Mouse (Mus musculus) embryonic facial prominence, embryonic 11.5 days (tissue): Measurements from ENCODE around the gene Lrrc45. TPM values are rescaled to one million over a fixed set of nuclear protein-coding genes. Genes with fewer than 3 reads are reported as not detected.
"Not testable (repeated sequence)": the region's sequence is repeated elsewhere in the genome, so short reads cannot be mapped to it uniquely, and the experiment has no call there.

ENCODE experiments used
- ATAC-seq: fragments of 200-750 bp; cut with Nextera tagmentation; replicated peaks from 2 replicates; pipeline ENCODE4 v1.8.0; 2017; ENCODE audit warnings: low read depth; ENCODE audit not compliant: insufficient number of reproducible peaks, low FRiP score, low TSS enrichment
- DNase-seq: peaks from one replicate; pipeline ENCODE4 v3.0.0-alpha.2; 2015; ENCODE audit warnings: low spot score
- H3K27ac ChIP-seq: fragments of 300-500 bp; sonication (generic); replicated peaks from 2 replicates; pipeline ENCODE4 v1.5.1; 2014; ENCODE audit warnings: mild to moderate bottlenecking, low read depth, low read length, control low read depth
- H3K27me3 ChIP-seq: fragments of 300-500 bp; sonication (generic); 2 replicates; pipeline ENCODE4 v1.6.1; 2014; ENCODE audit warnings: mild to moderate bottlenecking, low read length, moderate library complexity, mixed read lengths; ENCODE audit not compliant: control insufficient read depth, insufficient read depth
- H3K36me3 ChIP-seq: fragments of 300-500 bp; sonication (generic); replicated peaks from 2 replicates; pipeline ENCODE4 v1.6.1; 2014; ENCODE audit warnings: low read depth, mild to moderate bottlenecking, low read length, moderate library complexity, mixed read lengths; ENCODE audit not compliant: control insufficient read depth, insufficient read depth
- H3K4me1 ChIP-seq: fragments of 300-500 bp; sonication (generic); 2 replicates; pipeline ENCODE4 v1.6.1; 2014; ENCODE audit warnings: low read length, mixed read lengths; ENCODE audit not compliant: control insufficient read depth, insufficient read depth
- H3K4me2 ChIP-seq: fragments of 300-500 bp; sonication (generic); 2 replicates; pipeline ENCODE4 v1.6.1; 2014; ENCODE audit warnings: low read depth, mild to moderate bottlenecking, control low read depth, low read length, moderate library complexity
- H3K4me3 ChIP-seq: fragments of 300-500 bp; sonication (generic); 2 replicates; pipeline ENCODE4 v1.5.1; 2014; ENCODE audit warnings: low read depth, low read length, control low read depth
- H3K9ac ChIP-seq: fragments of 300-500 bp; sonication (generic); replicated peaks from 2 replicates; pipeline ENCODE4 v1.6.1; 2014; ENCODE audit warnings: mild to moderate bottlenecking, control low read depth, low read length
- H3K9me3 ChIP-seq: fragments of 300-500 bp; sonication (generic); replicated peaks from 2 replicates; pipeline ENCODE4 v1.6.1; 2016; ENCODE audit warnings: mild to moderate bottlenecking, low read length, inconsistent platforms, mixed read lengths; ENCODE audit not compliant: control insufficient read depth
- WGBS: fragments of 180-500 bp; shearing (Covaris S2); extraction: QIAGEN DNeasy Blood & Tissue Kit; methylation state at CpG from one replicate; pipeline ENCODE4 v1.1.7; 2014; 5-methylcytosine and 5-hydroxymethylcytosine counted together
- polyA plus RNA-seq: library from polyadenylated mRNA; unstranded; fragments of >200 nt; fragmentation: Nextera tagmentation; extraction: Ambion mirVana; gene quantifications from 2 replicates; pipeline ENCODE4 v1.2.1, GENCODE M21; 2014

Lrrc45 gene
- 35.0 and 35.9 TPM in 2 replicates for polyA plus RNA-seq

DNA sequence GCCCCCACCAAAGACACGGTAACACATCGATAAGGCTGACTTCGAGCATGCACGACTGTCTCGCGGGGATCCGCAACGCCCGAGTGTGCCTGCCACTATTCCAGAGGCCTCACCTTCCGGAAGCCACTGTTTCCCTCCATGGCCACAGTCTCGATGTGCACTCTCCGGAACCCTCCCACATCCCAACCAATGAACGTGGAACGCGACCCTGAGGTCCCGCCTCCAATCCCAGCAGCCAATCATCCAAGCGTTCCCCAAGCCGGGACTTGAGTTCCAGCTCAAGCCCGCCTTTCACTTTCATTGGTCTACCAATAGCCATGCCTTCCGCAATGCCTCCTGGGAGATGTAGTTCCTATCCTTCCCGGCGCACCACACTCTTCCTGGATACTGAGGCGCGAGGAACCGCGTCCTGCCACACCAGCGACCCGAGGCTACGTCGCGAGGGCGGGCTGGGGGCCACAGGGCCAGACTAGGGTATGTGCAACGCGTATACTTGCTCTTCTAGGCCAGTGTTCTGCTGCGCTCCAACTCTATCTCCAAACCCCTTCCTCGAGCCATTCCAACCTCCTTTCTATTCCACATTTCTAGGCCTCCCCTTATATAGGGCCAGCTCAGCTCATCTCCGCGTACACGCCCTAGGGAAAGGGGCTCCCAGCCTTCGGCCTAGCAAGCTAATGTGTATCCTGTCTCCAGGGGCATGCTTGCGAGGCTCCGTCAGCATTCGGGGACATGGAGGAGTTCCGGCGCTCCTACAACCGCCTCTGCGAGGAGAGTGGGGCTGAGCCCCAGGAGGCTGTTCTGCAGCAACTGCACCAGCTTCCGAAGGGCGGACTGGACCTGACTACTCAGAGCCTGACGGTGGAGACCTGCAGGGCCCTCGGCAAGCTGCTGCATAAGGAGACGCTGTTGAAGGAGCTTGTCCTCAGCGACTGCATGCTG is at the start of gene Lrrc45, which contains the start of gene Cenpx:
Gene Lrrc45 (plus strand): TSS at position 346 of the 939 bp plus-strand sequence.
Gene Cenpx (minus strand): TSS at position 159 of the 939 bp plus-strand sequence.
- no peaks in the 10 kb centered on the region for H3K9me3 ChIP-seq
- H3K36me3 ChIP-seq: no peaks in the 10 kb centered on the region; the same call in none of the 2 replicates
- DNase-seq: peak; percentile 100
- no peak within 1 kb of the TSS for H3K27ac ChIP-seq
- H3K9ac ChIP-seq: peak within 1 kb of the TSS; percentile 68
- WGBS: 3% methylated on average over 53 of the region's 53 CpGs
- H3K4me3 ChIP-seq: peak within 1 kb of the TSS; percentile 53
- peak within 1 kb of the TSS; percentile 97 for H3K4me2 ChIP-seq
- H3K4me1 ChIP-seq: peaks cover 5% of the 10 kb centered on the region; the same call in 1 of the 2 replicates
- peak; percentile 93 for ATAC-seq
- no peaks in the 10 kb centered on the region for H3K27me3 ChIP-seq

DNA sequence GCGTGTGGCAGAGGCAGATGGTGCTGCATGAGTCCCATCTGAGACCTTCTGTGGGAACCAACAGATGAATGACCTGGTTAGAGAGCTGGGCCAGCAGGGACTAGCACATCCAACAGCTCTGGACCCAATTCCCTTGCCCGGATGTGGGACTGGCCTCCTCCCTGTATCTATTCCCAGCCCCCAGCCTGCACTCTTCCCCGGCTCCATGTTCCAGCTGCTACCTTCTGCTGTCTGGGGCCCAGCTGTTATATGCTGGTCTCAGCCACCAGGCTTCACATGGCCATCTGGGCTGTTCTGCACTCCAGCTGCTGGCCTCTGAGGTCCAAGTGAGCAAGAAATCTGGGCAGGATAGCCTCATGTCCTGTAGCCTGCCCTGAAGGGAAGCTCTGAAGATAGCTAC is 48.3 kb upstream of the Lrrc45 start:
- no peak for ATAC-seq
- no peak overlapping the region for H3K4me3 ChIP-seq
- peaks cover 6% of the 10 kb centered on the region for H3K4me1 ChIP-seq
- H3K9me3 ChIP-seq: no peaks in the 10 kb centered on the region
- no peak for DNase-seq
- H3K4me2 ChIP-seq: no peak overlapping the region
- peaks cover 25% of the 10 kb centered on the region for H3K27me3 ChIP-seq
- no peak overlapping the region for H3K9ac ChIP-seq
- no peak overlapping the region for H3K27ac ChIP-seq
- 78% methylated on average over 3 of the region's 3 CpGs for WGBS
- no peaks in the 10 kb centered on the region for H3K36me3 ChIP-seq

DNA sequence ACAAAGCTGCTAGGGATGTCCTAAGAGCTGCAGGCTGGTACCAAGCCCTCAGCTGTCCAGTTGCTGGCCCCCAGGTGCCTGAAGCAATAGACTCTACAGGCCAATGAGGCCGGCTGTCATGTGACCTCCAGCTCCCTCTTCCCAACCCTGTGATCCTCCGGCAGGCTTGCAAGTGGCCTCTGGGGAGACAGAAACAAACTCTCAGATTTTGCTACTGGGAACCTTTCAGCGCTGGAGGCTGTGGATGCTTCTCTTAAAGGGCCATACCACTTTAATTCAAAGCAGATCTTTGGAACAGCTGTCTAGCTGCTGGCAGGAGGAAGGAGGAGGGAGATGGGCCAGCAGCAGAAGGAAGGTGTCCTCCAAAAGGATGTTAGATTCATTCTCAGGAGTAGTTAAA is 47.1 kb upstream of the Lrrc45 start:
- no peaks in the 10 kb centered on the region for H3K4me1 ChIP-seq
- no peak overlapping the region for H3K4me3 ChIP-seq
- no peak overlapping the region for H3K27ac ChIP-seq
- H3K9ac ChIP-seq: no peak overlapping the region
- WGBS: 3% methylated on average over 3 of the region's 3 CpGs
- no peaks in the 10 kb centered on the region for H3K9me3 ChIP-seq
- H3K36me3 ChIP-seq: no peaks in the 10 kb centered on the region
- no peak for ATAC-seq
- H3K27me3 ChIP-seq: peaks cover 13% of the 10 kb centered on the region
- no peak overlapping the region for H3K4me2 ChIP-seq
- DNase-seq: peak; percentile 62

DNA sequence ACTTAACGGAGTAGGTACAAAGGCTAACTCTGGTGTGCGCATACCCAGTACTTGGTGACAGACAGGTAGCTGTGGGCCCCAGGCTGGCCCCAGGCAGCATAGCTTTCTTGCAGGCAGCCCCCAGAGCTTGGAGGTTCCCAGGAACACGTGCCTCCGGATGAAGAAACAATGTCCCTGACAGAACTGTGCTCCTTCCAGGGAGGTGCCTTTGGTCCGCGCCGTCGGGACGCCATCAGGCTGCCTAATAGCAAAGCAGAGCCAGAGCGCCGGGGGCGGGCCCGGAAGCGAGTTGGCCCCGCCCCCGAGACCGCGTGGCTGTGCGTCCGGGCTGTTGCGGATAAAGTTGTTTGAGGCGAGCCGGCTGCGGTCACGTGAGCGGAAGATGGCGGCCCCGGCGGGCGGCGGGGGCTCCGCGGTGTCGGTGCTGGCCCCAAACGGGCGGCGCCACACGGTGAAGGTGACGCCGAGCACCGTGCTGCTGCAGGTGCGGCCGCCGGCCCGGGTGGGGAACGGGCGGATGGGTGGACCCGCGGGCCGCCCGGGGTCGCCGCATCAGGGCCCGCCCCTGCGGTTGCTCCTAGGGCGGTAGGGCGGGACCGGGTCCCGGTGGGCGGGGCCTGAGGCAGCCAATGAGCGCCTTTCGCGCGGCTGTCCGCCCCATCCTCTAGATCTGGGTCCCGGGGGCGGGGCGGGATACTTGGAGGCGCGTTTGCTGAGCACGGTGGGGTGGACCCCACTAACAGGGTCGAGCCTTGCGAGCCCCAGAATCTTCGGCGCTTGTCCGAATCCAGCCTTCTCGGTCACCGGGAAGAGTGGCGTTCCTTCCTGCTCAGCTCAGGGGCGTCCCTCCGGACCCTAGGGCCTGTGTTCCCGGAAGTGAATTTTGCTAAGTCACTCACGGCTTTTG is 40.8 kb upstream of the Lrrc45 start, which contains the start of gene Aspscr1:
Gene Aspscr1 (plus strand): TSS at position 287 of the 907 bp plus-strand sequence.
- no peaks in the 10 kb centered on the region for H3K27me3 ChIP-seq
- peak within 1 kb of the TSS; percentile 86 for H3K4me2 ChIP-seq
- 1% methylated on average over 78 of the region's 83 CpGs for WGBS
- H3K9me3 ChIP-seq: no peaks in the 10 kb centered on the region
- H3K9ac ChIP-seq: peak within 1 kb of the TSS; percentile 70
- DNase-seq (peak; percentile 96), ATAC-seq (peak; percentile 93)
- no peaks in the 10 kb centered on the region for H3K4me1 ChIP-seq
- peak within 1 kb of the TSS; percentile 72 for H3K27ac ChIP-seq
- H3K36me3 ChIP-seq: no peaks in the 10 kb centered on the region
- peak within 1 kb of the TSS; percentile 63 for H3K4me3 ChIP-seq

DNA sequence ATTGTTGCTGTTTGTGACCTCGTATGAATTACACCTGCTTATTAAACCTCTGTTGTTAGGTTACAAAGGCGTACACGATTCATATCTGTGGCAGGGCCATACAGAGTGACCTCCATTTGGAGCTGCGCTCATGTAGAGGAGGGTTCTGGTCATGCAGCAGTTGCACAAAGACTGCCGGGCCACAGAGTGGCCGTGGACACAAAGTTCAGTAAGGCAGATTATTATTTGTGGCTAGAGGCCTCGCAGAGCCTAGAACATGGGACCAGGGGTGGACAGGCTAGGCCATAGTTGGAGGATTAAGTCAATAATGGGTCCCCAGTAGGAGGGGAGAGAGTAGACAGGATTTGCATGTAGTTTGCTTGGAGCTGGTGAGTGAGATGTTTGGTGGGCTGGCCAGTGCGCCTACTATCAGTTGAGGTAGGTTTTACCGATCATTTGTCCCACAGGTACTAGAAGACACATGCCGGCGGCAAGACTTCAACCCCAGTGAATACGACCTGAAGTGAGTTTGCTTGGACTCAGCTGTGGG is 40.1 kb upstream of the Lrrc45 start:
- Histone ChIP-seq H3K36me3 (no peaks in the 10 kb centered on the region), H3K4me3 (peak overlapping the region; percentile 63), H3K9ac (peak overlapping the region; percentile 70), H3K27ac (peak overlapping the region; percentile 72), H3K4me2 (peak overlapping the region; percentile 86), H3K9me3 (no peaks in the 10 kb centered on the region), H3K4me1 (no peaks in the 10 kb centered on the region), H3K27me3 (no peaks in the 10 kb centered on the region)
- 43% methylated on average over 12 of the region's 12 CpGs for WGBS
- DNase-seq: no peak
- peak; percentile 40 for ATAC-seq

DNA sequence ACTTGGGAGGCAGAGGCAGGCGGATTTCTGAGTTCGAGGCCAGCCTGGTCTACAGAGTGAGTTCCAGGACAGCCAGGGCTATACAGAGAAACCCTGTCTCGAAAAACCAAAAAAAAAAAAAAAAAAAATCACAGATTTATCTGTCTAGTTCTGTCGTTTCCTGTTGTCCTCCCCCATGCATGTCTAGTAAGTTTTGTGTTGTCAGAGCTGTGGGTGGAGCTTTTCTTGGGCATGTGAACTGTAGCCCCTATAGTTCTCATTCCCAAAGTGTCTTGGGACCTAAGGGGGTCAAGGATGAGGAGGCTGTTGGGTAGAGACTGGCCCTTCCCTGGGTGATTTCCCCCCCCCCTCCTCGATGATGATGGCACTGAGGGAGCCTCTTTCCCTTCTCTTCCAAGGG is 37.9 kb upstream of the Lrrc45 start:
- WGBS: 96% methylated on average over 4 of the region's 5 CpGs
- H3K4me2 ChIP-seq, H3K4me3 ChIP-seq, H3K9me3 ChIP-seq, H3K27ac ChIP-seq, H3K4me1 ChIP-seq, H3K36me3 ChIP-seq, ATAC-seq, DNase-seq, H3K27me3 ChIP-seq, H3K9ac ChIP-seq: not testable (repeated sequence)

DNA sequence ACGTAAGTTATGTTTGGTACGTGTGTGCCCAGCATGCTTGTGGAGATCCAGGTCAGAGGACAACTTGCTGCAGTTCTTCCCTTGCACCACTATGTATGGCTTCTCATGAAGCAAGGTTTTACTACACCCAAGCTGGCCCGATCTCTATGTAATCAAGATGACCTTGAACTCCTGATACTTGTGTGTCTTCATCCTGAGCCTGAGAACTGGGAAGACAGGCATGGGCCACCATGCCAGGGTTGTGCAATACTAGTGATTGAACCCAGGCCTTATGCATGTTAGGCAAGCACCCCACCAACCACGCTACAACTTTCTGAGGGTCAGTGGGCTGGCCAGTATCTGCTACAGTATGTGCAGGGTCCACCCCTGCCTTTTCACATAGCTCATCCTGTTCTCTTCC is 36.8 kb upstream of the Lrrc45 start:
- Histone ChIP-seq H3K4me1 (no peaks in the 10 kb centered on the region), H3K36me3 (no peaks in the 10 kb centered on the region), H3K9ac (no peak overlapping the region), H3K27me3 (no peaks in the 10 kb centered on the region), H3K4me3 (no peak overlapping the region), H3K9me3 (no peaks in the 10 kb centered on the region), H3K4me2 (no peak overlapping the region), H3K27ac (no peak overlapping the region)
- ATAC-seq (no peak), DNase-seq (no peak)
- WGBS: 93% methylated on average over 4 of the region's 4 CpGs
